Mouse (Mus musculus) frontal cortex, adult 2 months (tissue): ENCODE data around the gene Thbs4. TPM values are rescaled to one million over a fixed set of nuclear protein-coding genes. Genes with fewer than 3 reads are reported as not detected.

Experiments used
- DNase-seq, 2 experiments: peaks; one replicate each; pipeline ENCODE4 v3.0.0; 2022; ENCODE audit warnings: low spot score in 1 of 2; ENCODE audit errors: extremely low spot score in 1 of 2
- polyA plus RNA-seq: library from polyadenylated mRNA; depleted of rRNA; stranded (reverse); fragments of >200 nt; gene quantifications from 2 replicates; pipeline ENCODE4 v1.2.3, GENCODE M21; 2012; rRNA removed

Gene Thbs4
- polyA plus RNA-seq, 1 experiment = 2.5 TPM

- no peak for DNase-seq
Observed at GRCm38 (mm10) chr13:92721006-92721405, 73.6 kb downstream of the Thbs4 start.

GRCm38 (mm10) chr13:92717851-92718665, 76.6 kb downstream of the Thbs4 start:
- DNase-seq = no peak

- no peak for DNase-seq
Observed at GRCm38 (mm10) chr13:92712619-92713018, 82.0 kb downstream of the Thbs4 start.

GRCm38 (mm10) chr13:92711821-92712220, 82.8 kb downstream of the Thbs4 start:
- DNase-seq = no peak

- DNase-seq = no peak
Observed at GRCm38 (mm10) chr13:92710361-92710760, 84.3 kb downstream of the Thbs4 start.

- DNase-seq = no peak
Observed at GRCm38 (mm10) chr13:92709535-92709934, 85.1 kb downstream of the Thbs4 start.

- no peak for DNase-seq
Observed at GRCm38 (mm10) chr13:92708466-92708865, 86.2 kb downstream of the Thbs4 start.

- no peak for DNase-seq
Observed at GRCm38 (mm10) chr13:92707941-92708340, 86.7 kb downstream of the Thbs4 start.

GRCm38 (mm10) chr13:92706342-92707061, 88.1 kb downstream of the Thbs4 start:
- no peak for DNase-seq

- DNase-seq = no peak
Observed at GRCm38 (mm10) chr13:92705016-92705535, 89.5 kb downstream of the Thbs4 start.

GRCm38 (mm10) chr13:92704189-92704588, 90.4 kb downstream of the Thbs4 start:
- DNase-seq = no peak

GRCm38 (mm10) chr13:92703241-92704027, 91.2 kb downstream of the Thbs4 start:
- peak; percentile 59 to 74 for DNase-seq

- no peak for DNase-seq
Observed at GRCm38 (mm10) chr13:92702035-92702434, 92.6 kb downstream of the Thbs4 start.

Other genes with a start within 250 kb of the Thbs4 start
- gene Spz1, start 218.6 kb downstream of the Thbs4 start, polyA plus RNA-seq = not detected in 2 replicates
- 65.6 and 75.2 TPM in 2 replicates for gene Serinc5, start 183.7 kb downstream of the Thbs4 start, polyA plus RNA-seq
- 23.2 and 27.7 TPM in 2 replicates for gene Mtx3, start 49.9 kb upstream of the Thbs4 start, polyA plus RNA-seq